Mouse (Mus musculus) limb, embryonic 14.5 days (tissue): ENCODE results near the gene Itgb4. TPM values are rescaled to one million over a fixed set of nuclear protein-coding genes. Genes with fewer than 3 reads are reported as not detected.

Experiments used
- ATAC-seq: fragments of 200-750 bp; cut with Nextera tagmentation; 2 replicates; pipeline ENCODE4 v1.8.0; 2017; ENCODE audit warnings: low read depth, moderate number of reproducible peaks, moderate TSS enrichment; ENCODE audit not compliant: low FRiP score
- DNase-seq: peaks from one replicate; pipeline ENCODE4 v3.0.0-alpha.2; 2015; ENCODE audit warnings: low spot score
- H3K27ac ChIP-seq: fragments of 300-500 bp; sonication (generic); replicated peaks from 2 replicates; pipeline ENCODE4 v1.5.1; 2014; ENCODE audit warnings: low read depth, mild to moderate bottlenecking, low read length, moderate library complexity, mixed read lengths
- H3K27me3 ChIP-seq: fragments of 300-500 bp; sonication (generic); 2 replicates; pipeline ENCODE4 v1.6.1; 2014; ENCODE audit warnings: low read length, mixed read lengths; ENCODE audit not compliant: control insufficient read depth, insufficient read depth
- H3K36me3 ChIP-seq: fragments of 300-500 bp; sonication (generic); 2 replicates; pipeline ENCODE4 v1.6.1; 2014; ENCODE audit warnings: mild to moderate bottlenecking, low read length, moderate library complexity, mixed read lengths; ENCODE audit not compliant: control insufficient read depth, insufficient read depth
- H3K4me1 ChIP-seq: fragments of 300-500 bp; sonication (generic); 2 replicates; pipeline ENCODE4 v1.6.1; 2014; ENCODE audit warnings: antibody characterized with exemption, low read length, mixed read lengths; ENCODE audit not compliant: control insufficient read depth, insufficient read depth
- H3K4me2 ChIP-seq: fragments of 300-500 bp; sonication (generic); replicated peaks from 2 replicates; pipeline ENCODE4 v1.6.1; 2014; ENCODE audit warnings: low read depth, mild to moderate bottlenecking, low read length, moderate library complexity; ENCODE audit not compliant: severe bottlenecking
- H3K4me3 ChIP-seq: fragments of 300-500 bp; sonication (generic); replicated peaks from 2 replicates; pipeline ENCODE4 v1.5.1; 2014; ENCODE audit warnings: low read length
- H3K9ac ChIP-seq: fragments of 300-500 bp; sonication (generic); 2 replicates; pipeline ENCODE4 v1.6.1; 2014; ENCODE audit warnings: mild to moderate bottlenecking, low read depth, low read length, moderate library complexity; ENCODE audit not compliant: severe bottlenecking
- H3K9me3 ChIP-seq: fragments of 300-500 bp; sonication (generic); 2 replicates; pipeline ENCODE4 v1.6.1; 2016; ENCODE audit warnings: low read length; ENCODE audit not compliant: control insufficient read depth
- POLR2A ChIP-seq: fragments of 200-500 bp; IDR thresholded peaks from 2 replicates; pipeline ENCODE4 v1.8.0; 2012; ENCODE audit warnings: inconsistent platforms, mild to moderate bottlenecking, moderate library complexity, borderline replicate concordance; ENCODE audit not compliant: insufficient read depth, insufficient read length; ENCODE audit errors: extremely low read depth
- WGBS: fragments of 180-500 bp; shearing (Covaris S2); extraction: QIAGEN DNeasy Blood & Tissue Kit; methylation state at CpG from one replicate; pipeline ENCODE4 v1.1.7; 2014; 5-methylcytosine and 5-hydroxymethylcytosine counted together
- polyA plus RNA-seq, 2 experiments: library from polyadenylated mRNA; depleted of rRNA in 1 of 2; stranded (reverse) in 1 of 2; unstranded in 1 of 2; fragments of >200 nt; fragmentation: Nextera tagmentation in 1 of 2; extraction: Ambion mirVana in 1 of 2; gene quantifications; 2 replicates each; pipeline versions ENCODE4 v1.2.1 to v1.2.3; 2012 to 2014

Gene Itgb4
- polyA plus RNA-seq, 2 experiments = 11.3 to 12.5 TPM

- Histone ChIP-seq H3K9ac (peak overlapping the region; percentile 82), H3K36me3 (peaks cover 37% of the 10 kb centered on the region), H3K4me2 (peak overlapping the region; percentile 86), H3K4me3 (peak overlapping the region; percentile 86), H3K27me3 (no peaks in the 10 kb centered on the region), H3K27ac (peak overlapping the region; percentile 44; the same call in 1 of the 2 replicates), H3K4me1 (peaks cover 15% of the 10 kb centered on the region), H3K9me3 (no peaks in the 10 kb centered on the region)
- no peak for DNase-seq
- no peak for TF ChIP-seq POLR2A
- under 1% methylated on average over 16 of the region's 16 CpGs for WGBS
- ATAC-seq = 0 out of 2 replicates have a peak, but pooled peaks have one; percentile 38
These were observed 40.8 kb upstream of the Itgb4 start for GRCm38 (mm10) chr11:115933747-115934110.

- Histone ChIP-seq H3K27ac (no peak overlapping the region), H3K4me3 (no peak overlapping the region), H3K4me1 (no peaks in the 10 kb centered on the region), H3K36me3 (peaks cover 83% of the 10 kb centered on the region), H3K27me3 (no peaks in the 10 kb centered on the region), H3K9ac (no peak overlapping the region), H3K9me3 (no peaks in the 10 kb centered on the region), H3K4me2 (no peak overlapping the region)
- DNase-seq (peak; percentile 71), ATAC-seq (no peak)
- WGBS = 37% methylated on average over 6 of the region's 6 CpGs
- no peak for TF ChIP-seq POLR2A
These were observed 34.7 kb upstream of the Itgb4 start for GRCm38 (mm10) chr11:115939690-115940329.

GRCm38 (mm10) chr11:115941980-115942379, 32.5 kb upstream of the Itgb4 start:
- Histone ChIP-seq H3K27me3 (no peaks in the 10 kb centered on the region), H3K27ac (no peak overlapping the region), H3K4me1 (no peaks in the 10 kb centered on the region), H3K9ac (no peak overlapping the region), H3K4me3 (no peak overlapping the region), H3K36me3 (peaks cover 87% of the 10 kb centered on the region), H3K9me3 (no peaks in the 10 kb centered on the region), H3K4me2 (no peak overlapping the region)
- TF ChIP-seq POLR2A = no peak
- ATAC-seq = no peak
- DNase-seq = no peak
- 92% methylated on average over 7 of the region's 7 CpGs for WGBS

- no peak overlapping the region for H3K27ac ChIP-seq
- DNase-seq (no peak), ATAC-seq (no peak)
- no peak for TF ChIP-seq POLR2A
- H3K9me3 ChIP-seq = no peaks in the 10 kb centered on the region
- 77% methylated on average over 8 of the region's 8 CpGs for WGBS
- peaks cover 3% of the 10 kb centered on the region; the same call in 1 of the 2 replicates for H3K4me1 ChIP-seq
- H3K9ac ChIP-seq = no peak overlapping the region
- H3K4me3 ChIP-seq = no peak overlapping the region
- H3K36me3 ChIP-seq = peaks cover 86% of the 10 kb centered on the region
- H3K4me2 ChIP-seq = no peak overlapping the region
- no peaks in the 10 kb centered on the region for H3K27me3 ChIP-seq
These were observed 29.3 kb upstream of the Itgb4 start for GRCm38 (mm10) chr11:115945247-115945646.

GRCm38 (mm10) chr11:115946221-115946828, 28.2 kb upstream of the Itgb4 start:
- no peak overlapping the region for H3K4me2 ChIP-seq
- H3K27me3 ChIP-seq = no peaks in the 10 kb centered on the region
- TF ChIP-seq POLR2A = no peak
- H3K4me1 ChIP-seq = peaks cover 3% of the 10 kb centered on the region; the same call in 1 of the 2 replicates
- peak overlapping the region; percentile 55; the same call in 1 of the 2 replicates for H3K27ac ChIP-seq
- H3K9ac ChIP-seq = no peak overlapping the region
- H3K36me3 ChIP-seq = peaks cover 85% of the 10 kb centered on the region
- no peak for ATAC-seq
- no peak overlapping the region for H3K4me3 ChIP-seq
- peak; percentile 14 for DNase-seq
- H3K9me3 ChIP-seq = no peaks in the 10 kb centered on the region
- WGBS = 83% methylated on average over 9 of the region's 9 CpGs
